Mouse (Mus musculus) spleen, adult 2 months (tissue): ENCODE data around the gene Yipf2.

ENCODE experiments used
- CTCF ChIP-seq: fragments of 200-500 bp; IDR thresholded peaks from 2 replicates; pipeline ENCODE4 v1.5.1; 2011; ENCODE audit warnings: mild to moderate bottlenecking, inconsistent platforms; ENCODE audit not compliant: insufficient read depth, insufficient read length, insufficient replicate concordance; ENCODE audit errors: extremely low read depth
- POLR2A ChIP-seq: fragments of 200-500 bp; IDR thresholded peaks from 2 replicates; pipeline ENCODE4 v1.6.1; 2011; ENCODE audit warnings: low read depth, low read length, inconsistent platforms

GRCm38 (mm10) chr9:21627145-21627795 is 34.6 kb upstream of the Yipf2 start:
- TF ChIP-seq CTCF, result no peak
- TF ChIP-seq POLR2A, result no peak
